Mouse (Mus musculus) brain, adult 2 months (tissue): ENCODE results near the gene Prl2c2.
"Not testable (repeated sequence)": the region's sequence is repeated elsewhere in the genome, so short reads cannot be mapped to it uniquely, and the experiment has no call there.

Experiments used
- DNase-seq: peaks from one replicate; pipeline ENCODE4 v3.0.0; 2011; ENCODE audit warnings: low read depth, low spot score

Gene Prl2c2

GRCm38 (mm10) chr13:13005283-13005682 is at the start of gene Prl2c2:
TSS of gene Prl2c2 (minus strand) at chr13:13005383.
- DNase-seq = not testable (repeated sequence)

GRCm38 (mm10) chr13:13025872-13026271 is 20.7 kb upstream of the Prl2c2 start:
- DNase-seq = not testable (repeated sequence)

GRCm38 (mm10) chr13:13013993-13014549 is 8.9 kb upstream of the Prl2c2 start:
- not testable (repeated sequence) for DNase-seq
